Mouse (Mus musculus): Measurements from ENCODE around the gene Mymx. TPM values are rescaled to one million over a fixed set of nuclear protein-coding genes. Genes with fewer than 3 reads are reported as not detected.

Gene Mymx
- polyA plus RNA-seq, 1 experiment from 2014 or later = 0.49 TPM

DNA sequence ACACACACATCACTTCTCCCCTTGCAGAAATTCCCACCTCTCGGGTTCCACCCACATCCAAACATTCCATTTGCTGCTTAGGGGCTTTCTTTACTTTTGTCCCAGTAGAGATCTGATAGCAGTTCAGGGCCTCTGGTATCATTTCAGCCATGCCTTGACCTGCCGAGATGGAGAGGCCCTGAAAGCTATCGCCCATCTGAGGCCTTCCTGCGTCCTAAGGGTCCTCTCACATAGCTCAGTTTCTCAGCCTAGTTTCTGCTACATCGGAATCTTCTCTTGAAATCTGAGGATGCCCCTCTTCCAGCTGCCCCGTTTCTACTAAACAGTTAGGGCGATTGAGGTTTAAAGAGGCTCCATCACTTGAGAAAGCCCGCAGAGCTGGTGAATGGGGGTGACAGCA lies 7.7 kb downstream of the Mymx start:
- Histone ChIP-seq H3K4me1 (ENCODE audit: control insufficient read depth, insufficient read depth, low read length) (peaks cover 60% of the 10 kb centered on the region), H3K36me3 (ENCODE audit: control insufficient read depth, insufficient read depth) (peaks cover 8% of the 10 kb centered on the region), H3K4me3 (ENCODE audit: low read length) (peak overlapping the region; percentile 80), H3K9ac (ENCODE audit: low read length) (peak overlapping the region; percentile 92), H3K9me3 (replicated peaks; ENCODE audit: control insufficient read depth, low read length) (no peaks in the 10 kb centered on the region), H3K4me2 (ENCODE audit: low read depth, low read length) (peak overlapping the region; percentile 100), H3K27ac (ENCODE audit: low read length) (no peak overlapping the region), H3K27me3 (ENCODE audit: control insufficient read depth, insufficient read depth, low read length) (no peaks in the 10 kb centered on the region)
- WGBS = 48% methylated on average over 8 of the region's 8 CpGs
- ATAC-seq (replicated peaks; ENCODE audit: extremely low read depth, insufficient read depth, low FRiP score) = no peak

DNA sequence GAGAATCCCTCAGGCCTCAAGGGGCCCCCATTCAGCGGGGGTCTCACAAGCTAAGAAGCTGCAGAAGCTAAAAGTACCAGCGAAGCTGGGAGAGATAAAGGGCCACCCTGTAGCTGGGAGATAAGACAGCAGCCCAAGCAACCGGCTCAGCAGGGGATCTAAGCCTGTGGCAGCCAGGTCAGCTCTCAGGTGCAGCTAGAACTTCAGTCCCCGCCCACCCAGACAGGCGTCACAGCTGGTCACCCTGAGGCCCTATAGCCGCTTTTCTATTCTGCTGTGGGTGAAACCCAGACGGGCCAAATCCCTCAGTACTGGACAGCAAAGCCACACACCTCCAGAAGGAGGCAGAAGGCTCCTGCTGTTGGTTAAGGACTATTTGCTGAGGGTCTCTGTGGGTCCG lies 8.4 kb downstream of the Mymx start:
- peaks cover 56% of the 10 kb centered on the region for H3K4me1 ChIP-seq (ENCODE audit: control insufficient read depth, insufficient read depth, low read length)
- H3K4me3 ChIP-seq (ENCODE audit: low read length) = peak overlapping the region; percentile 80

DNA sequence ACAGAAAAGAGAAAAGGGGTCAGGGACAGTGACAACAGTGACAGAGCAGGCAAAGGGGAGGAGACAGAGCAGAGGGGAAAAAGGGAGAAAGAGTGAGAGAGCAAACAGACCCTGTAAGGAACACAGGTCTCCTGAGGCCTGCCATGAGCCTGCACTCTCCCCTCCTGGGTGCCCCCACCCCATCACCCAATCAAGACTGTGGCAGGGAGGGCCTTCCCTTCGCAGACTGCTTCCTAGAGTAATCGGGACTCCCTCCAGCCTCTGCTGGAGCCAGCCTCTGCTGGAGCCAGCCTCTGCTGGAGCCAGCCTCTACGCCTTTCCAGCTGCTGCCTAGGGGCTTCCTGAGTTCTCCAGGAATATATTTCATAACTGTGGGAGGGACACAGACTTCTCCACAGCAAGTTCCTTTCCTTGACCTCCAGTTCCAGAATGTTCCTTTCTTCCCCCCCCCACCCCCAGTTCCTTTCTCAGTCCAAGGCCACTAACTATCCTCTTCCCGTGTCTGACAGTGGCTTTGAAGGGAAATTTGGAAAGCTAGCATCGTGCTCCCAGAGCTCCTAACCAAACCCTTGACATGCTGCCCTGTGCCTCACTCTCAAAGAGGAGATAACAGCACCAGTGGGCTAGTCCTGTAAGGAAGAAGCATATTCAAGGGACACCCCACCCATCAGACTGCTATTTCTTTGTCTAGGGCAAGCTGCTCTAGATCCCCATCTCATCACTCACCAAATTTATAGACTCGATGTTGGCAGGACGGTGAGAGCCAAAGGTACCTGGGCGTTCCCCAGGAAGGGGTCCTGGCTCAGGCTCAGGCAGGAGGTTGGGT lies 9.1 kb downstream of the Mymx start:
- H3K27me3 ChIP-seq (ENCODE audit: control insufficient read depth, insufficient read depth, low read length) = no peaks in the 10 kb centered on the region
- peak overlapping the region; percentile 80 for H3K4me3 ChIP-seq (ENCODE audit: low read length)
- H3K9me3 ChIP-seq (replicated peaks; ENCODE audit: control insufficient read depth, low read length) = no peaks in the 10 kb centered on the region
- H3K4me2 ChIP-seq (ENCODE audit: low read depth, low read length) = peak overlapping the region; percentile 100
- H3K4me1 ChIP-seq (ENCODE audit: control insufficient read depth, insufficient read depth, low read length) = peaks cover 56% of the 10 kb centered on the region
- H3K9ac ChIP-seq (ENCODE audit: low read length) = peak overlapping the region; percentile 68
- no peak for ATAC-seq (replicated peaks; ENCODE audit: extremely low read depth, insufficient read depth, low FRiP score)
- peak overlapping the region; percentile 86 for H3K27ac ChIP-seq (ENCODE audit: low read length)
- 40% methylated on average over 8 of the region's 8 CpGs for WGBS
- peaks cover 19% of the 10 kb centered on the region for H3K36me3 ChIP-seq (ENCODE audit: control insufficient read depth, insufficient read depth)

More for the DNA sequence above, 8.4 kb downstream of the Mymx start:
- Histone ChIP-seq H3K4me2 (ENCODE audit: low read depth, low read length) (peak overlapping the region; percentile 100), H3K27me3 (ENCODE audit: control insufficient read depth, insufficient read depth, low read length) (no peaks in the 10 kb centered on the region), H3K27ac (ENCODE audit: low read length) (peak overlapping the region; percentile 86; the same call in 1 of the 2 replicates), H3K9ac (ENCODE audit: low read length) (peak overlapping the region; percentile 30), H3K36me3 (ENCODE audit: control insufficient read depth, insufficient read depth) (peaks cover 14% of the 10 kb centered on the region), H3K9me3 (replicated peaks; ENCODE audit: control insufficient read depth, low read length) (no peaks in the 10 kb centered on the region)
- ATAC-seq (replicated peaks; ENCODE audit: extremely low read depth, insufficient read depth, low FRiP score) = no peak
- WGBS = 40% methylated on average over 8 of the region's 8 CpGs

DNA sequence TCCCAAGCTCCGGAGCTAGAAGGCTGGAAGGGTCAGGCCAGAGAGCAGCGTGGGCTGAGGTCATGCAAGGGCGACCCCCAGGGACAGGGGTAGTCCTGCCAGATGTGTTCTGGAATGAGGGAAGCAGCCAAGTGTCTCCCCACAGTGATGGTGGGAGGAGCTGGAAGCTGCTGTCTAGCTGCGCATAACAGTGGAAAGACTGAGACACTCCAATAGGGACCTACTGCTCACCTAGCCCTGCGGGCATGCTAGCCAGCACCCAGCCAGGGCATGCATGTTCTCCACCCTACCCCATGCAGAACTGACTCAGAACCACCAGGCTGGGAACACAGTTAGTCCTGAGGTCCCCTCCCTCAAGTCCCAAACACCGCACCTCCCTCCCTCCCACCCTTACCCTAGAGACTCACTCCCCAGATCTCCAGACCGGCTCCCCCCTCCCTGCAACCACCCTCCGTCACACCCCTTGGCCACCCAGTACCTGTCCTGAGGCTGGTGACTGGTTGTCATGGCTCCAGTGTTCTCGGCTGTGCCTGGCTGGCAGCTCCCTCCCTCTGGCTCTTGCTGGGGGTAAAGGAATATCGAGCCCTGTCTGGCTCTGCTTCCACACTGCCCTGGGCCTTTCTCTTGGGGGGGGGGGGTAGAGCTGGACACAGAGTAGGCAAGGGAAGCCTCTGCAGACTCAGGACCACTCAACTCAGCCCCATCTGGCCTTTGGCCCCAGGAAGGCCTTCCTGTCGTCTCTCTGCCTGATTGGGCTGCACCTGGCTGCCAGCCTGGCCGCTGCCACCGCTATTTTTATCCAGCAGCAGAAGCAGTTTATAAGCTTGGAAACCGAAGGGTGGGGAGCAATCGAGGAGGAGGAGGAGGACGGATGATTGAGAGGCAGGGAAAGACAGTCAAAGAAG lies 9.9 kb downstream of the Mymx start:
- H3K4me1 ChIP-seq (ENCODE audit: control insufficient read depth, insufficient read depth, low read length) = peaks cover 54% of the 10 kb centered on the region
- peak overlapping the region; percentile 100 for H3K4me2 ChIP-seq (ENCODE audit: low read depth, low read length)
- H3K27ac ChIP-seq (ENCODE audit: low read length) = peak overlapping the region; percentile 86
- H3K9ac ChIP-seq (ENCODE audit: low read length) = peak overlapping the region; percentile 68
- H3K27me3 ChIP-seq (ENCODE audit: control insufficient read depth, insufficient read depth, low read length) = no peaks in the 10 kb centered on the region
- ATAC-seq (replicated peaks; ENCODE audit: extremely low read depth, insufficient read depth, low FRiP score) = peak; percentile 6; the same call in 1 of the 2 replicates
- 35% methylated on average over 16 of the region's 16 CpGs for WGBS
- peak overlapping the region; percentile 29 for H3K4me3 ChIP-seq (ENCODE audit: low read length)
- peaks cover 25% of the 10 kb centered on the region for H3K36me3 ChIP-seq (ENCODE audit: control insufficient read depth, insufficient read depth)
- no peaks in the 10 kb centered on the region for H3K9me3 ChIP-seq (replicated peaks; ENCODE audit: control insufficient read depth, low read length)

DNA sequence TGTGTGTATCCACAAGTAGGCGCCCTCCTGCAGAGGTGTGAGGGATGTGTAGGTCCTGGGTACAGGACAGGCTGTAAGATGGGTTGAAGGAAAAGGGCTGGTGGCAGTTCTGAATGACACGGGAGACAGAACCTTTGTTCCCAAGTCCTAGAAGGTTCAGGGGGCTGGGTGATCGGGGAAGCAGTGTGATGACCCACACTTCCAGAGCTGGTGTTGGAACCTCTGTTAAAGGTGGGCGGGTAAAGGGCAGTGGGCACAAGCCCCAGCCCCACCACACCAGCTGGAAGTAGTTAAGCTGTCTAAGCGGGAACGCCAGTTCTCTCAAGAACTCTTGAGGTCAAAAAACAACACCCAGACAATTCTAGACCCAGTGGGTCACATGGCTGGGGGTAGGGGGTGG lies 11.5 kb downstream of the Mymx start:
- Histone ChIP-seq H3K27ac (ENCODE audit: low read length) (no peak overlapping the region), H3K36me3 (ENCODE audit: control insufficient read depth, insufficient read depth) (peaks cover 33% of the 10 kb centered on the region), H3K9me3 (replicated peaks; ENCODE audit: control insufficient read depth, low read length) (peaks cover 5% of the 10 kb centered on the region), H3K4me3 (ENCODE audit: low read length) (no peak overlapping the region), H3K27me3 (ENCODE audit: control insufficient read depth, insufficient read depth, low read length) (no peaks in the 10 kb centered on the region), H3K4me1 (ENCODE audit: control insufficient read depth, insufficient read depth, low read length) (peaks cover 48% of the 10 kb centered on the region), H3K9ac (ENCODE audit: low read length) (no peak overlapping the region), H3K4me2 (ENCODE audit: low read depth, low read length) (no peak overlapping the region)
- 84% methylated on average over 6 of the region's 6 CpGs for WGBS
- ATAC-seq (replicated peaks; ENCODE audit: extremely low read depth, insufficient read depth, low FRiP score) = no peak

DNA sequence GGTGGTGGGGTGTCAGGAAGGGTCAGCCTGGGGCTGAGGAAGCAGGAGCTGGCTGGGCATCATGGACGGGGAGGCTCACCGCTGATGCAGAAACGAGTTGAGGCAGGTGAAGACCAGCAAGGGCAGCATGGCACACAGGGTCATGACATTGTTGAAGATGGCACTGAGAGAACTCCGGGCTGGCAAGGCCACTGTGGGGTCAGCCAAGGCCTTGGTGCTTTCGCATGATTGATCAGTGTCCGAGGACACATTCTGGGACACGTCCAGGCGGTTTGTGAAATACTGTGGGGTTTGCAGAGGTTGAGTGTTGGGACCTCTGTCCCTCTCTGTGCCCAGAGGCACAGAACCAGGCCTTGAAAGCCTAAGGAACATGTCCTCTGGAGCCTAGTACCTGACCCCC lies 12.1 kb downstream of the Mymx start:
- no peak overlapping the region for H3K27ac ChIP-seq (ENCODE audit: low read length)
- peaks cover 33% of the 10 kb centered on the region for H3K36me3 ChIP-seq (ENCODE audit: control insufficient read depth, insufficient read depth)
- no peak for ATAC-seq (replicated peaks; ENCODE audit: extremely low read depth, insufficient read depth, low FRiP score)
- peaks cover 5% of the 10 kb centered on the region for H3K9me3 ChIP-seq (replicated peaks; ENCODE audit: control insufficient read depth, low read length)
- 91% methylated on average over 8 of the region's 8 CpGs for WGBS
- H3K4me1 ChIP-seq (ENCODE audit: control insufficient read depth, insufficient read depth, low read length) = peaks cover 50% of the 10 kb centered on the region
- no peak overlapping the region for H3K4me3 ChIP-seq (ENCODE audit: low read length)
- H3K9ac ChIP-seq (ENCODE audit: low read length) = no peak overlapping the region
- no peak overlapping the region for H3K4me2 ChIP-seq (ENCODE audit: low read depth, low read length)
- H3K27me3 ChIP-seq (ENCODE audit: control insufficient read depth, insufficient read depth, low read length) = no peaks in the 10 kb centered on the region

DNA sequence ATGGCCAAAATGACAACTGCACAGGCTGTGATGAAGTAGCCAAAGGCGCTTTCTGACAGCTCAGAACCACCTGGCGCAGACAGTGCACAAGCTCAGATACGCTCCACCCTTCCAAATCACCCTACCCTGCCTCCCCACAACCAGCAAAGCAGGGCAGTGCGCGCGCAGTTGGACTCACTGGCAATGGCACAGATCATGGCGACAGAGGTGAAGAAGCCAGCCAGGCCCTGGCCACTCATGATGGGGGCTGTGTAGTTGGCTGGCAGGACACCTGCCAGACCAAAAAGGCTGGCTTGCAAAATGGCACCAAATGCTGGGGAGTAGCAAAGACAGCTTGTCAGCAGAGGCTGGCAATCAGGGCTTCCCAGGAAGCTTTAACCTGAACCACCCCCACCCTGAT lies 12.7 kb downstream of the Mymx start:
- Histone ChIP-seq H3K4me3 (ENCODE audit: low read length) (no peak overlapping the region), H3K4me2 (ENCODE audit: low read depth, low read length) (no peak overlapping the region), H3K9ac (ENCODE audit: low read length) (no peak overlapping the region), H3K4me1 (ENCODE audit: control insufficient read depth, insufficient read depth, low read length) (peaks cover 49% of the 10 kb centered on the region), H3K27me3 (ENCODE audit: control insufficient read depth, insufficient read depth, low read length) (no peaks in the 10 kb centered on the region), H3K27ac (ENCODE audit: low read length) (no peak overlapping the region), H3K9me3 (replicated peaks; ENCODE audit: control insufficient read depth, low read length) (peaks cover 5% of the 10 kb centered on the region), H3K36me3 (ENCODE audit: control insufficient read depth, insufficient read depth) (peaks cover 33% of the 10 kb centered on the region)
- WGBS = 96% methylated on average over 7 of the region's 7 CpGs
- no peak for ATAC-seq (replicated peaks; ENCODE audit: extremely low read depth, insufficient read depth, low FRiP score)

DNA sequence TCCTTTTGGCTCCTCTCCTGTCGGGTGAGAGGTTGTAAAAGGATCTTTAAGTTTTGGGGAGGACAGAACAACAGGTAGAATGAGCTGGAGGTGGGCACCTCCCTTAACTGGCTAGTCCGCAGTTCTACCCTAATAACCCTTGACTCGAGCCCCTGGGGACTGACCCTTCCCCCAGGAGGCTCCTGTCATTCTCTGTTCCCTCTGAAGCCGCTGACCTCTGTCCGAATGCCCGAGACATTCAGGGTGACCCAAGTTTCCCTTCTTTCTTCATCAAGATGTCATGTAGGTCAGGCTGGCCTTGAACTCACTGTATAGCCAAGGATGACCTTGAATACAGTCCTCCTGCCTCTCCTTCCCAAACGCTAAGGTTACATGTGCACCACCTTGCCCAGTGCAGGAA lies 13.5 kb downstream of the Mymx start:
- no peak overlapping the region for H3K4me2 ChIP-seq (ENCODE audit: low read depth, low read length)
- 82% methylated on average over 7 of the region's 7 CpGs for WGBS

DNA sequence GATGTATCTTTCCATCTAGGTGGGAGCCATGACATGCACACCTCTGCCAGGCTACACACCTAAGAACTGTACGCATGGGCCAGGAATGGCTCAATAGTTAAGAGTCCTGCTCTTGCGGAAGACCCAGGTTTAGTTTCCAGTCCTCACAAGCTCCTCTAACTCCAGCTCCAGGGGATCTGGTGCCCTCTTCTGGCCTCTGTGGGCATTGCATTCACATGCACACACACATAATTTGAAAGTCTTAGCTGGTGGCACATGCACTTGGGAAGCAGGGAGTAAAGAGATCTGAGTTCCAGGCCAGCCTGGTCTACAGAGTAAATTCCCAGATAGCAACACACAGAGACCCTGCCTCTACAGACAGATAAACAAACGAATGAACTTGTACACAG lies 15.5 kb downstream of the Mymx start:
- Histone ChIP-seq H3K36me3 (ENCODE audit: control insufficient read depth, insufficient read depth) (peaks cover 33% of the 10 kb centered on the region), H3K4me1 (ENCODE audit: control insufficient read depth, insufficient read depth, low read length) (peaks cover 36% of the 10 kb centered on the region), H3K4me2 (ENCODE audit: low read depth, low read length) (no peak overlapping the region), H3K9me3 (replicated peaks; ENCODE audit: control insufficient read depth, low read length) (peaks cover 5% of the 10 kb centered on the region), H3K9ac (ENCODE audit: low read length) (no peak overlapping the region), H3K27me3 (ENCODE audit: control insufficient read depth, insufficient read depth, low read length) (no peaks in the 10 kb centered on the region), H3K27ac (ENCODE audit: low read length) (peak overlapping the region; percentile 93; the same call in 1 of the 2 replicates), H3K4me3 (ENCODE audit: low read length) (no peak overlapping the region)
- 96% methylated on average over 3 of the region's 3 CpGs for WGBS
- ATAC-seq (replicated peaks; ENCODE audit: extremely low read depth, insufficient read depth, low FRiP score) = no peak

More for the DNA sequence above, 13.5 kb downstream of the Mymx start:
- Histone ChIP-seq H3K4me3 (ENCODE audit: low read length) (no peak overlapping the region), H3K4me1 (ENCODE audit: control insufficient read depth, insufficient read depth, low read length) (peaks cover 47% of the 10 kb centered on the region), H3K27me3 (ENCODE audit: control insufficient read depth, insufficient read depth, low read length) (no peaks in the 10 kb centered on the region), H3K27ac (ENCODE audit: low read length) (no peak overlapping the region), H3K9me3 (replicated peaks; ENCODE audit: control insufficient read depth, low read length) (peaks cover 5% of the 10 kb centered on the region), H3K9ac (ENCODE audit: low read length) (no peak overlapping the region), H3K36me3 (ENCODE audit: control insufficient read depth, insufficient read depth) (peaks cover 33% of the 10 kb centered on the region)
- ATAC-seq (replicated peaks; ENCODE audit: extremely low read depth, insufficient read depth, low FRiP score) = no peak

All from heart, embryonic 16.5 days (tissue).